Mouse (Mus musculus) c-Kit-negative CD71-positive TER-119-positive erythroid progenitor cells, embryonic 14.5 days (primary cell): ENCODE results near the gene Tgfbr2.
"Not testable (repeated sequence)": the region's sequence is repeated elsewhere in the genome, so short reads cannot be mapped to it uniquely, and the experiment has no call there.

ENCODE experiments used
- DNase-seq: peaks from one replicate; pipeline ENCODE4 v3.0.0-alpha.2; 2013; ENCODE audit warnings: low read depth, low spot score

Tgfbr2 gene

DNA sequence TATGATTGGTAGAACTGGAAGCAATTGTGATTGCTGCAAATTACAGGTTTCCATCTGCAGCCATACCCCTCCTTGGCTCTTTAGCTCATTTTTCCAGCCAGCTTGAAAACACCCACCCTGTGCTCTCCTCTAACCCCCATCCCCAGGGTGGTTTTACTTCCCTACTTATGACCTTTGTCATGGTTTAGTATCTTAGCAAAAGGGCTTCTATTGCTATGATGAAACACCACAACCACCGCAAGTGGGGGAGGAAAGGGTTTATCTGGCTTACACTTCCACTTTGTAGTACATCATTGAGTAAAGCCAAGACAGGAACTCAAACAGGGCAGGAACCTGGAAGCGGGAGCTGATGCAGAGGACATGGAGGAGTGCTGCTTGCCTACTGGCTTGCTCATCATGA, 97.7 kb downstream of the Tgfbr2 start:
- DNase-seq: no peak

DNA sequence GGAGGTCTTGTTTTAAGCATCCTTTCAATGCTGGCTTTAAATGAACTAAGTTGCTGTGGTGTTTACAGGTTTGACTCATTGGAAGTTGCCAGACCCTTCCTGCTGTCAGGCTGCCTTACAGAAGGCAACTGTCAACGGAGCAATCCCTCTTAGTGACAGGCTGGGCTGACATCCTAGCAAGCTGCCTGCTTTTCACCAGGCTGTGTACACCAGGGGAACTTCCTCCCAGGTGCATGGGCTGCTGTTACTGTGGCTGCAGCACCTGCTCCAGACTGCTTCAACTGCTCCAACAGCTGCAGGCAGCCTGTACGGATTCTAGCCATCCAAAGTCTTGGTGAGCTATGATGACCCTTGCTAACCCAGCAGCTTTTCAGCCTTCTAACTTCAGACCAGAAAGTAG, 98.2 kb downstream of the Tgfbr2 start:
- no peak for DNase-seq

DNA sequence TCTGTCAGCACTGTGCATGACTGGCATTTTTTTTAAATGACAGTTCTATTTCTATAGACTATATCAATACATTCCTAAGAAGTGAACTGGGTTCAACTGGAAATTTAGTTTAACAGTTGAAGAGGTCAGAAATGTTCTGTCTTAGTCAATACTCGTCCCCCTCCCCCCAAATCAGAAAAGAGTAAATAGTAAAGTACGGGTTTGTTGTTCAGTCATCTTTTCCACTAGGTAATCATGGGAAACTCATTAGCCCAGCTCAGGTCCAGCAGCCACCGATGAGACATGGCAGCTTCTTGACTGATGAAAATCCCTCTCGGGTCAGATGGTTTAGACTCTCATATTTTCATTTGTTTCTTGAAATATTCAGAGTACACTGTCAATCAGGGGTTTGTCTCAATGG, 99.0 kb downstream of the Tgfbr2 start:
- no peak for DNase-seq

DNA sequence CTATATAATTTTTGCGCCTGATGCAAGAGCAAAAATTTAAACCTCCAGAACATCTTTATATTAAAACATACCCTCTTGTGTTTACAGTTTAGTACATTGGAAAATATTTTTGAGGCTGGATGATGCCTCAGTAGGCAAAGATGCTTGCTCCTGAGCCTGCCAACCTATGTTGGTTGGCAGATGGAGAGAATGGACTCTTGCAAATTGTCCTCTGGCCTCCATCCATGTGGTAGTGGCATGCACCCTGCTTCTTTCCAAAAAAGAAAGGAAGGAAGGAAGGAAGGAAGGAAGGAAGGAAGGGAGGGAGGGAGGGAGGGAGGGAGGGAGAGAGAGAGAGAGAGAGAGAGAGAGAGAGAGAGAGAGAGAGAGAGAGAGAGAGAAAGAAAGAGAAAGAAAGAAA, 103.6 kb downstream of the Tgfbr2 start:
- not testable (repeated sequence) for DNase-seq

DNA sequence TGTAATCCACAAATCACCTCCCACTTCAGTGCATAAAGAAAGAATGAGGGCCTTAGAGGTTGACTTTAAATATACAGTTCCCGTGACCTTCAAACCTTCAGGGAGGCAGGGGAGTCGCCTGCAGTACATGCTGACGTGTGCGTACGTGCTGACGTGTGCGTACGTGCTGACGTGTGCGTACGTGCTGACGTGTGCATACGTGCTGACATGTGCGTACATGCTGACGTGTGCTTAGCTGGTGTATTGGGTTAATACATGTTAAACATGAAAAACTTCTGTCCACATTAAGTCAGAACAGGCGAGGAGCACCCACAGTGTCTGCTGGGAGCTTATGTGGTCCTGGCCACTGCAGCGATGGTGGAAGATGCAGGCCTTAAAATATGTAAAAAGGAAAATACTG, 110.4 kb downstream of the Tgfbr2 start:
- no peak for DNase-seq

DNA sequence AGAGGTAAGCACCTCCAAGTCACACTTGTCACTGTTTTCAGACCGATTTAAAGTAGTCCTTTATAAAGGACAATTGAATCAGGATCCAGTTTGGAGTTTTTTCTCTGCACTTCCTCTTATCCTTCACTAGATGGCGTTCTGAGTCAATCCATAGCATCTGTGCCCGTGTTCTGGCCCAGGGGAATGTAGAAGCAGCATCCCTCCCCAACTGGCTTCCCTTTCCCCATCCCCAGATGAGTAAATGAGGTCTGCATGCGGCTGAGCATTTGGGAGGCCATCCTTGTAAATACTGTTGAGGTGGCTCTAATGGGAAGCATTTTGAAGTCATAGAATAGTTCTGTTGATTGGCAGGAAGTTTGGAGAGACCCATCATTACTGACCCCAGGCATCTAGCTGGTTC, 114.5 kb downstream of the Tgfbr2 start:
- DNase-seq: no peak

DNA sequence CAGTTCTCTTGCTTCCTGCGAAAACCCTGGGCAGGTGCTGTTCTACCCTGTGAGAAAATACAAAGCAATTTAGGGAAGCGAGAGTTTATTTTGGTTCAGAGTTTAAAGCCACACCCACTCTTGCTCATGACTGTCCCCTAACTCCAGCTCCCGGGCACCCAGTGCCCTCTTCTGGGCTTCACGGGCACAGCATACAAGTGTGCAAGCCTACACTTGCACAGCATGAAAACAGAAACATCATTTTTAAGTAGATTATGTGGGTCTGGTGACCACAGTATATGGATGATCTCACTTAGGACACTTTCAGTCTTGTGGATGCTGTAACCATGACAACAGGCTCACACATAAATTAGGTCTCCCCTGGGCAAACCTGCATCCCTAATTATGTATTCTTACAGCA, 116.0 kb downstream of the Tgfbr2 start:
- no peak for DNase-seq

DNA sequence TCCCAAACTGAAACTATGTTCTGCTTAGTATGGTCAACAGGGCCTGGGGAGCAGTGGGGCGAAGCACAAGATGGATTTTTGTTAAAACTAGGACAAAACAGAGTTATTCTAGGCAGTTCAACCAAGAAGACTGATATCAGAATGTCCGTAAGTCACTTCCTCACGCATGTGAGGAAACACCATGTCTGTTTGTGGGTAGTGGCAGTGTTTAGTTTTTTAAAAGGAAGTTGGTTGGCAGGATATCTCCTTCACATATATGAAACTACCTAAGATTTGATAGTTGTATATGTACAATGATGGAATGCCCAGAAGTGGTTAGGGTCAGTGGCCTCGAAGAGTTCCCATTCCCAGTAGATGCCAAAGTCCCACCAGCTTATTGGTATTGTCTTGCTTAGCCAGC, 116.7 kb downstream of the Tgfbr2 start:
- no peak for DNase-seq

DNA sequence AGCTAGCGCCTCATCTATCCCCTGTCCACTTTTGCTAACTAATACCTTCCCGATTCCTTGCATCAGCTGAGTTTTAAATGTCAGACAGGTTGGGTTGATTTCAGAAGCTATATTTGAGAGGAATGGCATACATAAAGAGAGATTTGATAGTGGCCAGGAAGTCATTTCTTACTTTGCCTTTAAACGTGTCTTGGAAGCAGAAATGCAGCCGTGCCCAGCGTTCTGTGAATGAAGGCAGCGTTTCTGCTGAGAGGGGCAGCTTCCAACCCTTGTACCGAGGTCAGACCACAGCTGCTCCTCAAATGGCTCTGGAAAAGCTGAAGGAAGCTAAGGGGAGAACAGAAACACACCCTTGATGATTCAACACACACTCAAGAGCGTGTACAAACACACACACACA, 121.2 kb downstream of the Tgfbr2 start:
- no peak for DNase-seq

DNA sequence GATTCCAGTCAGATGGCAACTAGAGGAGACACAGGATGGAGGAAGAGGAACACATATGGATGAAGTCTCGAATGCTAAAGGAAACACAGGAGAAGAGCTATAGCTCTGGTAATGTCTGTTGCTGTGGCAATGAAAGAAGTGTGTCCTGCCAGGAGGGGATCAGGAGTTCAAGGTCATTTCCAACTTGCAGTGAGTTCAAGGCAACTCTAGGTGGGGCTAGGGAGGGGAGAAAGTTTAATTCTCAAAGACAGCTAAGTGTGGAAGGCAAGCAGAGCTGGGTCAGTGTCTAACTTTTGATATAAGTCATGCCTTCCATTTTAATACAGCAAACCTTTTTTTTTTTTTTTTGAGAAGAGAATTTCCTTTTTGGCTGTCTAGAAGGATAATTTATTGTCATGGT, 125.2 kb downstream of the Tgfbr2 start:
- no peak for DNase-seq

DNA sequence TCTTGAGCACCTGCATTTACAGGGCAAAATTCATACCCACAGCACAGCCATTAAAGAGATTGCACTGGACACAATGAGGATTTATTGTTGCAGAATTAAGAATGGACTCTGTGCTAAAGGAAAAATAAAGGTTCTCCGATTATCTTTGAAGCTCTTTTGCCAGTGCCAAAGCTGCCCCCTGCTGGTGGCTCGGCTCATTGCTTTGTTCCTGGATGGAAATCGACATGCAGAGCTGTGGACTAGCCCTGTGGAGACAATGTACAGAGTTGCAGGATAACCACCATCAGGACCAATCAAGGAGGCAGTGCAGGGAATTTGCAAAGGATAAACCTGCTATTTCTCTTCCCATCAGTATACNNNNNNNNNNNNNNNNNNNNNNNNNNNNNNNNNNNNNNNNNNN, 133.4 kb downstream of the Tgfbr2 start:
- no peak for DNase-seq

DNA sequence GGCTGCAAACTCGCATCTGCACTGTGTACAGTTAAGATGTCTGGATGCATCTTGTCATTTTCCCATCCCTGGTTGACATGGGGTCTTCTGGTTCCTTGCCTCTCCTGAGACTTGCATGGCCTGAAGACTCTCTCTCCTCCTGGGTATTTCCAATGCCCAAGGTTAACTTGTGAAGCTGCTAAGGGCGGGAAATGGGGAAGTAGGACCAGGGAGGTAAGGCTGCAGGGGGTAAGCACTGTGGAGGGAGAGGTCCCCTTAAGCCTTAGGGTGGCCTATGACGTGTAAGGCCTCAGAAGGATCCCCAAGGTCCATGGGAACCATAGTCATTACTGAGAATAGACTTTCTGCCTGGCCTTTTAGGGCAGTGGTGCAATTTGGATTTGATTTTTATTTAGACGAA, 133.8 kb downstream of the Tgfbr2 start:
- no peak for DNase-seq

DNA sequence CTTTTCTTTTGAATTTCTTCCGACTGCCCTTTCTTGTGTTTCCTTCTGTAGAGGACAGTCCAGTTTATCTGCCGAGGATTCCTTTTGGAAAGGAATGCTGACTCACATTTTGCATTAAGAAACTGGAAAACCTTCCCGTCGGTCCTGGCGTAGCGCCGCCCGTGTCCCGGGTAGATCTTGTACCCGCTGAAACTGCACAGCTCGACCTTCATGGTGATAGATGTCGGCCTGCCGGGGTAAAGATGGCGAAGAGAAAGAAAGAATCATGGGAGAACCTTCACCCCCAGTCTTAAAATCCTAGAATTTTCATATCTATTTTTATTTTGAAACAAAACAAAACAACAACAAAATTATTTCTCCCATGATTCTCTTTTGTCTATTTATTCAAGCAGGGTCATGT, 134.3 kb downstream of the Tgfbr2 start:
- DNase-seq: not testable (repeated sequence)

DNA sequence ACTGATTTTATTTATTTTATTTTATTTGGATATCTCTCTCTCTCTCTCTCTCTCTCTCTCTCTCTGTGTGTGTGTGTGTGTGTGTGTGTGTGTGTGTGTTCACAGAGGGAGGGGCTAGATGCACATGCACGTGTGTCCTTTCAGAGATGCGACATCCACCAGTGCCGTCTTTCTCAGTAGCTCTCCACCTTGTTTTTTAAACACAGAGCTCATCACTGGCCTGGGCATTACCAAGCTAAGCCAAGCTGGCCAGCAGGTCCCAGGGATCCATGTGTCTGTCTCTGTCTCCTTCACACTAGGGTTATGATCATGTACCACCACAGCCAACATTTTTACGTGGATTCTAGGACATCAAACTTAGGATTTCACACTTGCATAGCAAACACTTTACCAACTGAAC, 135.2 kb downstream of the Tgfbr2 start:
- DNase-seq: no peak

DNA sequence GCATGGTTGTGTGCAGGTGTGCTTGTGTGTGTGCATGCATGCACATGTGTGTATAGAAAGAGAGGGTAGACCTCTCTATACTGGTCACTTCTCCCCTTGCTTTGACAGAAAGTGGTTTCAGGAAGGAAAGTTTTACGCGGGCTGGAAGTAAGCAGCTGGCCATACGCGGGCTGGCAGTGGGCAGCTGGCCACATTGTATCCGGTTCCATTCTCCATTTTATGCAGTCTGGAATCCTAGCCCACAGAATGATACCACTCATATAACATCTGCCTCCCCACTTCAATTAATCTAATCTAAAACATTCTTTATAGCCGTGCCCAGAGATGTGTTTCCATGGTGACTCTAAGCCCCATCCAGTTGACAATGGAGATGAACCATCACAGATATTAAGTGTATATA, 136.9 kb downstream of the Tgfbr2 start:
- DNase-seq: no peak
